Mouse (Mus musculus) lung, embryonic 15.5 days (tissue): ENCODE data around the gene Furin. TPM values are rescaled to one million over a fixed set of nuclear protein-coding genes. Genes with fewer than 3 reads are reported as not detected.
A peak's percentile ranks its signal among the peaks of the same experiment; 100 is the strongest.

ENCODE experiments used
- ATAC-seq: fragments of 200-750 bp; cut with Nextera tagmentation; 2 replicates; pipeline ENCODE4 v1.8.0; 2017; ENCODE audit warnings: moderate number of reproducible peaks, borderline replicate concordance; ENCODE audit not compliant: low FRiP score, low TSS enrichment; ENCODE audit errors: extremely low read depth
- H3K27ac ChIP-seq: fragments of 300-500 bp; sonication (generic); 2 replicates; pipeline ENCODE4 v1.5.1; 2015; ENCODE audit warnings: moderate library complexity, mild to moderate bottlenecking, inconsistent platforms
- H3K27me3 ChIP-seq: fragments of 300-500 bp; sonication (generic); 2 replicates; pipeline ENCODE4 v1.6.1; 2015; ENCODE audit warnings: inconsistent platforms
- H3K36me3 ChIP-seq: fragments of 300-500 bp; sonication (generic); 2 replicates; pipeline ENCODE4 v1.6.1; 2015; ENCODE audit warnings: inconsistent platforms
- H3K4me1 ChIP-seq: fragments of 300-500 bp; sonication (generic); 2 replicates; pipeline ENCODE4 v1.6.1; 2015; ENCODE audit warnings: inconsistent platforms
- H3K4me2 ChIP-seq: fragments of 300-500 bp; sonication (generic); 2 replicates; pipeline ENCODE4 v1.6.1; 2015; ENCODE audit warnings: inconsistent platforms, mild to moderate bottlenecking, moderate library complexity
- H3K4me3 ChIP-seq: fragments of 300-500 bp; sonication (generic); 2 replicates; pipeline ENCODE4 v1.5.1; 2015; ENCODE audit warnings: mild to moderate bottlenecking, inconsistent platforms
- H3K9ac ChIP-seq: fragments of 300-500 bp; sonication (generic); 2 replicates; pipeline ENCODE4 v1.6.1; 2015; ENCODE audit warnings: inconsistent platforms
- H3K9me3 ChIP-seq: fragments of 300-500 bp; sonication (generic); 2 replicates; pipeline ENCODE4 v1.6.1; 2016; ENCODE audit warnings: inconsistent platforms
- WGBS: fragments of 180-500 bp; shearing (Covaris S2); methylation state at CpG from one replicate; pipeline ENCODE4 v1.1.7; 2015; 5-methylcytosine and 5-hydroxymethylcytosine counted together
- polyA plus RNA-seq: library from polyadenylated mRNA; unstranded; fragments of >200 nt; fragmentation: Nextera tagmentation; extraction: Ambion mirVana; gene quantifications from 2 replicates; pipeline ENCODE4 v1.2.1, GENCODE M21; 2015

Gene Furin
- polyA plus RNA-seq, 1 experiment from 2014 or later, result 16.7 TPM

GRCm38 (mm10) chr7:80368635-80369421, 36.4 kb downstream of the Furin start:
- Histone ChIP-seq H3K9me3 (no peaks in the 10 kb centered on the region), H3K36me3 (peaks cover 35% of the 10 kb centered on the region), H3K4me1 (peaks cover 20% of the 10 kb centered on the region), H3K27me3 (no peaks in the 10 kb centered on the region), H3K4me3 (peak overlapping the region; percentile 89), H3K27ac (peak overlapping the region; percentile 90), H3K9ac (no peak overlapping the region), H3K4me2 (peak overlapping the region; percentile 74)
- 67% methylated on average over 20 of the region's 20 CpGs for WGBS
- ATAC-seq, result no peak

- Histone ChIP-seq H3K4me3 (no peak overlapping the region), H3K36me3 (peaks cover 43% of the 10 kb centered on the region), H3K27me3 (no peaks in the 10 kb centered on the region), H3K9ac (no peak overlapping the region), H3K9me3 (no peaks in the 10 kb centered on the region), H3K27ac (no peak overlapping the region), H3K4me1 (peaks cover 20% of the 10 kb centered on the region), H3K4me2 (no peak overlapping the region)
- ATAC-seq, result no peak
- 83% methylated on average over 9 of the region's 9 CpGs for WGBS
Measured at GRCm38 (mm10) chr7:80368009-80368408, 37.2 kb downstream of the Furin start.

GRCm38 (mm10) chr7:80367232-80367631, 38.0 kb downstream of the Furin start:
- H3K27ac ChIP-seq, result no peak overlapping the region
- H3K4me1 ChIP-seq, result peaks cover 20% of the 10 kb centered on the region
- no peak overlapping the region for H3K4me3 ChIP-seq
- H3K9me3 ChIP-seq, result no peaks in the 10 kb centered on the region
- peaks cover 51% of the 10 kb centered on the region for H3K36me3 ChIP-seq
- no peak overlapping the region for H3K9ac ChIP-seq
- no peaks in the 10 kb centered on the region for H3K27me3 ChIP-seq
- no peak for ATAC-seq
- H3K4me2 ChIP-seq, result no peak overlapping the region
- WGBS, result 97% methylated on average over 7 of the region's 7 CpGs

- Histone ChIP-seq H3K9ac (no peak overlapping the region), H3K27me3 (no peaks in the 10 kb centered on the region), H3K27ac (no peak overlapping the region), H3K9me3 (no peaks in the 10 kb centered on the region), H3K4me2 (no peak overlapping the region), H3K36me3 (peaks cover 62% of the 10 kb centered on the region), H3K4me3 (no peak overlapping the region), H3K4me1 (peaks cover 20% of the 10 kb centered on the region)
- 53% methylated on average over 2 of the region's 2 CpGs for WGBS
- no peak for ATAC-seq
Measured at GRCm38 (mm10) chr7:80365759-80366158, 39.5 kb downstream of the Furin start.

GRCm38 (mm10) chr7:80360435-80360834, 44.8 kb downstream of the Furin start:
- ATAC-seq, result no peak
- Histone ChIP-seq H3K4me3 (no peak overlapping the region), H3K27me3 (no peaks in the 10 kb centered on the region), H3K4me2 (no peak overlapping the region), H3K4me1 (no peaks in the 10 kb centered on the region), H3K9me3 (no peaks in the 10 kb centered on the region), H3K9ac (no peak overlapping the region), H3K36me3 (peaks cover 81% of the 10 kb centered on the region), H3K27ac (no peak overlapping the region)
- WGBS, result 60% methylated on average over 3 of the region's 3 CpGs

GRCm38 (mm10) chr7:80358039-80358438, 47.2 kb downstream of the Furin start:
- H3K9me3 ChIP-seq, result no peaks in the 10 kb centered on the region
- H3K4me2 ChIP-seq, result no peak overlapping the region
- no peak overlapping the region for H3K27ac ChIP-seq
- no peaks in the 10 kb centered on the region for H3K4me1 ChIP-seq
- no peak overlapping the region for H3K4me3 ChIP-seq
- H3K27me3 ChIP-seq, result no peaks in the 10 kb centered on the region
- H3K36me3 ChIP-seq, result peaks cover 70% of the 10 kb centered on the region
- no peak for ATAC-seq
- WGBS, result 82% methylated on average over 4 of the region's 4 CpGs
- H3K9ac ChIP-seq, result no peak overlapping the region

- Histone ChIP-seq H3K4me3 (no peak overlapping the region), H3K9me3 (no peaks in the 10 kb centered on the region), H3K4me2 (no peak overlapping the region), H3K9ac (no peak overlapping the region), H3K27me3 (no peaks in the 10 kb centered on the region), H3K27ac (no peak overlapping the region), H3K36me3 (peaks cover 69% of the 10 kb centered on the region), H3K4me1 (no peaks in the 10 kb centered on the region)
- WGBS, result 73% methylated on average over 8 of the region's 8 CpGs
- no peak for ATAC-seq
Measured at GRCm38 (mm10) chr7:80357156-80357555, 48.1 kb downstream of the Furin start.

GRCm38 (mm10) chr7:80356351-80356750, 48.9 kb downstream of the Furin start:
- WGBS, result 87% methylated on average over 13 of the region's 13 CpGs
- no peak overlapping the region for H3K4me2 ChIP-seq
- no peak overlapping the region for H3K27ac ChIP-seq
- H3K27me3 ChIP-seq, result no peaks in the 10 kb centered on the region
- H3K4me1 ChIP-seq, result no peaks in the 10 kb centered on the region
- H3K9ac ChIP-seq, result no peak overlapping the region
- no peak for ATAC-seq
- H3K4me3 ChIP-seq, result no peak overlapping the region
- H3K36me3 ChIP-seq, result peaks cover 69% of the 10 kb centered on the region
- H3K9me3 ChIP-seq, result no peaks in the 10 kb centered on the region

GRCm38 (mm10) chr7:80352920-80353319, 52.3 kb downstream of the Furin start:
- Histone ChIP-seq H3K36me3 (peaks cover 53% of the 10 kb centered on the region), H3K27ac (no peak overlapping the region), H3K9ac (no peak overlapping the region), H3K4me3 (no peak overlapping the region), H3K27me3 (no peaks in the 10 kb centered on the region), H3K9me3 (no peaks in the 10 kb centered on the region), H3K4me2 (no peak overlapping the region), H3K4me1 (peaks cover 8% of the 10 kb centered on the region)
- ATAC-seq, result no peak
- WGBS, result 87% methylated on average over 8 of the region's 8 CpGs

- Histone ChIP-seq H3K4me1 (peaks cover 19% of the 10 kb centered on the region), H3K27me3 (no peaks in the 10 kb centered on the region), H3K9me3 (no peaks in the 10 kb centered on the region), H3K27ac (no peak overlapping the region), H3K9ac (no peak overlapping the region), H3K36me3 (peaks cover 37% of the 10 kb centered on the region), H3K4me2 (no peak overlapping the region), H3K4me3 (no peak overlapping the region)
- ATAC-seq, result no peak
- WGBS, result 71% methylated on average over 2 of the region's 2 CpGs
Measured at GRCm38 (mm10) chr7:80350808-80351207, 54.4 kb downstream of the Furin start.

- peak; percentile 67 for ATAC-seq
- Histone ChIP-seq H3K27ac (peak overlapping the region; percentile 85), H3K4me1 (peaks cover 26% of the 10 kb centered on the region), H3K36me3 (peaks cover 27% of the 10 kb centered on the region), H3K27me3 (no peaks in the 10 kb centered on the region), H3K9ac (no peak overlapping the region), H3K4me2 (peak overlapping the region; percentile 22; the same call in 1 of the 2 replicates), H3K4me3 (no peak overlapping the region), H3K9me3 (no peaks in the 10 kb centered on the region)
- WGBS, result 45% methylated on average over 13 of the region's 13 CpGs
Measured at GRCm38 (mm10) chr7:80347670-80348586, 57.3 kb downstream of the Furin start.

GRCm38 (mm10) chr7:80346830-80347229, 58.4 kb downstream of the Furin start:
- Histone ChIP-seq H3K27ac (no peak overlapping the region), H3K9me3 (no peaks in the 10 kb centered on the region), H3K4me2 (no peak overlapping the region), H3K27me3 (no peaks in the 10 kb centered on the region), H3K36me3 (peaks cover 18% of the 10 kb centered on the region), H3K4me1 (peaks cover 31% of the 10 kb centered on the region), H3K9ac (no peak overlapping the region), H3K4me3 (no peak overlapping the region)
- WGBS, result 63% methylated on average over 5 of the region's 5 CpGs
- ATAC-seq, result no peak
